Mouse (Mus musculus) colon, adult 2 months (tissue): Measurements from ENCODE around the gene Il18rap. TPM values are rescaled to one million over a fixed set of nuclear protein-coding genes. Genes with fewer than 3 reads are reported as not detected.

Experiments
- polyA plus RNA-seq: library from polyadenylated mRNA; depleted of rRNA; stranded (reverse); fragments of >200 nt; gene quantifications from 2 replicates; pipeline ENCODE4 v1.2.3, GENCODE M21; 2012; rRNA removed

The Il18rap gene
- polyA plus RNA-seq = 0.09 TPM in 2 replicates

DNA sequence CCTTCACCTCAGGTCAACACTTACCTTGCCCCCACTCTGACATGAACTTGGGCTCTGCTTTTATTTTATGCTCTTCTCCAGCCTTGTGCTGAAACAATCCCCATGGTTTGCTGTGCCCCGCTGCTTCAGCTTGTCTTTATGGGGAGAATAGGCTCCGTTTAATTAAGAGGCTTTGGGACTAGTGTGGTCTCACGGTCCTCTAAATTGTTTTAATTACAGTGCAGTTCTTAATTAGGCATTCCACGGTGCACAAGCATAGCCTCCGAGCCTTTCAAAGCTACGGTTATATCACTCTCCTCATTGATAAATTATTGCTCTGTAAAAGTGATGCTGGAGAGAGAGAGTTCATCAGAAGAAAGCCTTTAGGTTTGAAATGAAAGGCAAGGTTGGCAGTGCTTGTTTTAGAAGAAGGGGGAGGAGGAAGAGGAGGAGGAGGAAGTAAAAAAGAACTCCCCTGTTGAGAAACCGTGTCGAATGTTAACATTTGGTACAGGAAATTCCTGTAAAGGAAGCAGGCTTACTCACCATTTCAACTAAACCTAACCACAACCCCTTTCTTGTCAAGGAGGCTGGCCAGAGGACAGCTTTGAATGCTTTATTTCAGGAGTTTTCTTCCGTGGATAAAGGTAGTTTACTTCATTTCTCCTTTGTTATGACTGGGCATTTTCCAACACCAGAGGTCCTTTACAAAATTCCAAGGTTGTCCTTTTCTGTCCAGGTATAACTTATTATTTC lies at the start of gene Il18rap:
TSS of gene Il18rap (plus strand) at position 512 of the 735 bp plus-strand sequence.

DNA sequence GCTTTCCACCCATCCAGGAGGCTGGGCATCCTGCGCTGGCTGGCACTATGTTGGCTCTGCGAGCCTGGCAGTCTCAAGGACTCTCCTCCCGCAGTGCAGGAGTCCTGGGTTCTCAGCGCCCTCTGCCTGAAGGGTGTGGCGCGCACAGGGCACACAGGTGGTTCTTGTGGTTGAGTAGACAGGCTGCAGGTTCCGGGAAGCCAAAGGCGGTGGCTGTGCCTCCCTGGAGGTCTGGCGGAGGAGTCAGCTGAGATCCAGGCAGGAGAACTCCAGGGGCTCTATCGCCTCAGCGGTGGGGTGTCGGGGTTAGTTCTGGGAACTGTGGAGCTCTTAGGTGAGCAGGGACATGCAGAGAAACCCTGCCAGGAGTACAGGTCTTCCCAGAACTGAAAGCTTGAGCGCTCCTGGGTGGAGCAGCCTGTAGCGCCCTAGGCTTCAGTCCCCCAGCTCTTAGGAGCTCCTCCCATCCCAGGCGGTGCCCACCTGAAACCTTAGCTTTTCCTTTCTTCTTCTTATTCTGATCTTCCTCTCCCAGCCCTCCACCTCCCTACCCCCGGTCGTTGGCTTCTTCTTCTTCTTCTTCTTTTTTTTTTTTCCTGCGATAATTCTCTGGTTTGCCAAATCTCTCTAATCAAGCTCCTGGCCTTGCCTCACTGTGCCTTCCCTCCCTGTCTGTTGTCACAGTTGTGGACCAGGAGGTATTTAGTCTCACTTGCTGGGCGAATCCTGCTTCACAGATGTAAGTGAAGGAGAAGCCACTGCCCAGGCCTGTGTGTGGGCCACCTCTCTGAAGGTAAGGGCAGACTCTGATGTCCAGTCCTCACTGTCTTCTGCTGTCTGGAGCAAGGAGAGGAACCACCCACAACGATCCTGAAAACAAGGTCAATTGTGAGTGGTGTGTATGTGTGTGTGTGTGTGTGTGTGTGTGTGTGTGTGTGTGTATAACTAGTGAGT lies 49.4 kb upstream of the Il18rap start, which contains the start of gene Il18r1:
TSS of gene Il18r1 (plus strand) at position 76 of the 954 bp plus-strand sequence.

DNA sequence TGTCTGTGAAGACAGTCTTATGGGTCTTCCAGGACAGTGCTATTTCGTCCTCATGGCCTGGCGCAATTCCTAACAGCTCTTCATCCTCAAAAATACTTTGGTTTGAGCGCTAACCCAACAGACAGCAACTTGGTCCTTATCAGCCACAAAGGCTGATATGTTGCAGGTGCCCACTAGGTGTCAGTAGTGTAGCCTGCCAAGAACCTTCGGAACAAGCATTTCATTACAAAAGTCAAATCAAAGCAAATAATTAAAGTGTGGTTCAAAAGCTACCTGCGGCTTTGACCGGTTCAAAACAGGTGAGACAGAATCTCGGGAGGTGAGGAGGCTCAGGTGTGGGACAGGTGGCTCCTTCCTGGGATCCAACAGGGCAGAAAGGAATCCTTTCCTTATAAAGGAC lies 64.6 kb downstream of the Il18rap start, which contains the start of gene Slc9a4:
TSS of gene Slc9a4 (plus strand) at position 298 of the 400 bp plus-strand sequence.

Other genes with a start within 250 kb of the Il18rap start
- gene Il1rl2, start 190.8 kb upstream of the Il18rap start, polyA plus RNA-seq = 1.1 and 1.4 TPM in 2 replicates
- 0.84 and 1.1 TPM in 2 replicates for gene Il1rl1, start 85.8 kb upstream of the Il18rap start, polyA plus RNA-seq
- gene Il18r1, start 49.8 kb upstream of the Il18rap start, polyA plus RNA-seq = 0.07 and 0.12 TPM in 2 replicates
- gene Slc9a4, start 64.7 kb downstream of the Il18rap start, polyA plus RNA-seq = 0.10 and 0.55 TPM in 2 replicates
- 225 and 291 TPM in 2 replicates for gene Slc9a2, start 165.2 kb downstream of the Il18rap start, polyA plus RNA-seq